Mouse (Mus musculus): ENCODE measurements at regions not wholly inside any gene's neighbourhood (a gene's known extent, or its start where the extent isn't known, plus 50 kb on each side); places are given as distances from the start of the nearest gene placed in this dataset.

DNA sequence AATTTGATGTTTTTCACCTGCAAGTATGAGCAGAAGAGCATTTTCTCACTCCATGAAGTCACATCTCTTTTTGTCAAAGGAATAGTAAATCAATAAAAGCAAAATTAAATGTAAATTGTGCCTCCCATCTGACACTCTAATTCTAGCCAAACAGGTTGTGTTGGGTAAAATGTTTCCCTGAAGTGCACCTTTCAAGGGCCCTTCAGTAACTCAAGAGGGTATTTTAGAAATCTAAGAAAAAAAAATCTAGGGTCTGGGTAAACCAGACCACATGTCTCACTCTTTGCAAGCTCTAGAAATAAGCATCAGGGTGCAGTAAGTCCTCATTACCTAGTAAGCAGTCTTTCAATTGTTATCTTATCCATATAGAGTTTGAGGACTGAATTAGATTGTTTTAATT is 521.2 kb downstream of the Serpinb8 start:
- TF ChIP-seq CTCF (IDR thresholded peaks at IDR 0.05; ENCODE audit: borderline replicate concordance, insufficient read depth, low read depth, low read length) (no peak), POLR2A (IDR thresholded peaks at IDR 0.05; ENCODE audit: borderline replicate concordance, insufficient read depth, low read length) (no peak)

Data from cerebellum, adult 2 months (tissue).